Mouse (Mus musculus) bone marrow, adult 2 months (tissue): ENCODE measurements around the gene Klk5. TPM values are rescaled to one million over a fixed set of nuclear protein-coding genes. Genes with fewer than 3 reads are reported as not detected.
A peak's percentile ranks its signal among the peaks of the same experiment; 100 is the strongest.

Experiments
- H3K27ac ChIP-seq: fragments of 200-500 bp; 2 replicates; pipeline ENCODE4 v1.5.1; 2012; ENCODE audit warnings: low read depth, mild to moderate bottlenecking, control low read depth, inconsistent platforms, low read length; ENCODE audit not compliant: control insufficient read depth, poor library complexity, insufficient read depth
- H3K4me1 ChIP-seq: fragments of 200-500 bp; 2 replicates; pipeline ENCODE4 v1.6.1; 2011; ENCODE audit warnings: low read length; ENCODE audit not compliant: control insufficient read depth, insufficient read depth
- H3K4me3 ChIP-seq: fragments of 200-500 bp; replicated peaks from 2 replicates; pipeline ENCODE3; 2011; ENCODE audit warnings: mild to moderate bottlenecking, low read depth, low read length, control low read depth; ENCODE audit not compliant: control insufficient read depth
- CTCF ChIP-seq: fragments of 200-500 bp; IDR thresholded peaks from 2 replicates; pipeline ENCODE4 v1.5.1; 2011; ENCODE audit warnings: low read length, control low read depth; ENCODE audit not compliant: control insufficient read depth, insufficient read depth
- POLR2A ChIP-seq: fragments of 200-500 bp; IDR thresholded peaks from 2 replicates; pipeline ENCODE4 v1.6.1; 2011; ENCODE audit warnings: low read depth, mild to moderate bottlenecking, control low read depth, low read length, borderline replicate concordance; ENCODE audit not compliant: control insufficient read depth
- WGBS: fragments of 180-500 bp; shearing (Covaris S2); methylation state at CpG from one replicate; pipeline ENCODE4 v1.1.7; 2018; 5-methylcytosine and 5-hydroxymethylcytosine counted together
- polyA plus RNA-seq: library from polyadenylated mRNA; stranded (reverse); fragments of >200 nt; gene quantifications from 2 replicates; pipeline ENCODE4 v1.2.4, GENCODE M21; 2011; ENCODE audit warnings: low replicate concordance; ENCODE audit not compliant: missing spikeins, insufficient read depth, insufficient read length

Gene Klk5
- not detected in 2 replicates for polyA plus RNA-seq

- TF ChIP-seq CTCF (no peak), POLR2A (no peak)
- Histone ChIP-seq H3K27ac (no peak within 1 kb of the TSS), H3K4me3 (no peak within 1 kb of the TSS), H3K4me1 (no peaks in the 10 kb centered on the region)
- WGBS = 37% methylated on average over 3 of the region's 3 CpGs
These were observed at the start of gene Klk5 for GRCm38 (mm10) chr7:43841701-43842100. TSS of gene Klk5 (plus strand) at chr7:43841971.

- Histone ChIP-seq H3K27ac (no peak overlapping the region), H3K4me1 (no peaks in the 10 kb centered on the region; the same call in 1 of the 2 replicates), H3K4me3 (no peak overlapping the region)
- TF ChIP-seq CTCF = no peak
- TF ChIP-seq POLR2A = no peak
- 29% methylated on average over 8 of the region's 8 CpGs for WGBS
These were observed 45.4 kb upstream of the Klk5 start for GRCm38 (mm10) chr7:43796355-43796754.

- WGBS = under 1% methylated on average over 28 of the region's 28 CpGs
- no peak within 1 kb of the TSS for H3K27ac ChIP-seq
- TF ChIP-seq POLR2A (no peak), CTCF (no peak)
These were observed 44.4 kb upstream of the Klk5 start, which contains the start of gene Klk8 for GRCm38 (mm10) chr7:43797333-43797769. TSS of gene Klk8 (plus strand) at chr7:43797577.

DNA sequence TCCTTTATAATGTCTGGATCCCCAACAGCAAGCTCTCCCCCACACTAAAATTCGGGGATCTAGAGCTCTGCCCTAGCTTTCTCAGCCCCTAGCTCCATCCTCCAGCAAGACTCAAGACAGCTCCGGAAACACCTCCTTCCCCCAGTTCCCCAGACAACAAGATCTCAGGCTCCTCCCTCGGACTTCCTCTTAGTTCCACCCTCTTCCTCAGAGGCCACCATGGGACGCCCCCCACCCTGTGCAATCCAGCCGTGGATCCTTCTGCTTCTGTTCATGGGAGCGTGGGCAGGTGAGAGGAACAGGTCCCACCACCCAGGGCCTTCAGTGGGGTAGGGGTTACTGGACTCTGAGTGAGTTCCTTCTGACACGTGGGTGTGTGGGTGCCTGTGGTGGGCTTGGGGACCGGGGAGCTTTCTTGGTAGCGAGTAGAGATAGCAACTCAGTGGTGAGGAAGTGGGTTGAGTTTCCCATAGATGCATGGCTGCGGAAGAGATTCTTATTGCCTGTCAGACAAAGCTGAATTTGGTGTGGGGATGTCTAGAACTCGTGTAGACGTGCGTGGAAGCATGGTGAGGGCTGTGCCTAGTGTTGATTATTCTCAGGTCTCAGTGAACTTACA is 43.8 kb upstream of the Klk5 start:
- 6% methylated on average over 13 of the region's 13 CpGs for WGBS
- no peak overlapping the region for H3K27ac ChIP-seq
- H3K4me1 ChIP-seq = no peaks in the 10 kb centered on the region; the same call in 1 of the 2 replicates
- no peak for TF ChIP-seq CTCF
- no peak overlapping the region for H3K4me3 ChIP-seq

More at GRCm38 (mm10) chr7:43797333-43797769, 44.4 kb upstream of the Klk5 start, which contains the start of gene Klk8:
- Histone ChIP-seq H3K4me3 (peak within 1 kb of the TSS; percentile 33), H3K4me1 (no peaks in the 10 kb centered on the region; the same call in 1 of the 2 replicates)

- TF ChIP-seq POLR2A = no peak
- TF ChIP-seq CTCF = no peak
- WGBS = 73% methylated on average over 7 of the region's 7 CpGs
These were observed 41.9 kb upstream of the Klk5 start for GRCm38 (mm10) chr7:43799876-43800275.

GRCm38 (mm10) chr7:43810994-43811393 is 30.8 kb upstream of the Klk5 start, which contains the start of gene Klk7:
TSS of gene Klk7 (plus strand) at chr7:43811294.
- no peaks in the 10 kb centered on the region for H3K4me1 ChIP-seq
- TF ChIP-seq POLR2A (no peak), CTCF (no peak)
- WGBS = 62% methylated on average over 5 of the region's 5 CpGs
- H3K4me3 ChIP-seq = no peak within 1 kb of the TSS
- H3K27ac ChIP-seq = no peak within 1 kb of the TSS

More at GRCm38 (mm10) chr7:43799876-43800275, 41.9 kb upstream of the Klk5 start:
- no peak overlapping the region for H3K27ac ChIP-seq
- no peaks in the 10 kb centered on the region; the same call in 1 of the 2 replicates for H3K4me1 ChIP-seq
- H3K4me3 ChIP-seq = no peak overlapping the region

- TF ChIP-seq POLR2A = no peak
- TF ChIP-seq CTCF = no peak
- Histone ChIP-seq H3K4me3 (no peak overlapping the region), H3K27ac (no peak overlapping the region), H3K4me1 (no peaks in the 10 kb centered on the region)
- 85% methylated on average over 7 of the region's 7 CpGs for WGBS
These were observed 26.6 kb upstream of the Klk5 start for GRCm38 (mm10) chr7:43815211-43815610.

- no peak overlapping the region for H3K27ac ChIP-seq
- no peak overlapping the region for H3K4me3 ChIP-seq
- TF ChIP-seq POLR2A (no peak), CTCF (no peak)
- H3K4me1 ChIP-seq = no peaks in the 10 kb centered on the region
These were observed 25.0 kb upstream of the Klk5 start for GRCm38 (mm10) chr7:43816746-43817145.
